Mouse (Mus musculus) midbrain, embryonic 14.5 days (tissue): ENCODE data around the gene Cdh23. TPM values are rescaled to one million over a fixed set of nuclear protein-coding genes. Genes with fewer than 3 reads are reported as not detected.

ENCODE experiments used
- ATAC-seq: fragments of 200-750 bp; cut with Nextera tagmentation; 2 replicates; pipeline ENCODE4 v1.8.0; 2017; ENCODE audit warnings: moderate number of reproducible peaks, moderate library complexity; ENCODE audit not compliant: low FRiP score, low TSS enrichment
- DNase-seq: peaks from one replicate; pipeline ENCODE4 v3.0.0-alpha.2; 2015
- H3K27ac ChIP-seq: fragments of 300-500 bp; sonication (generic); replicated peaks from 2 replicates; pipeline ENCODE4 v1.5.1; 2014; ENCODE audit warnings: mild to moderate bottlenecking, low read depth, low read length, moderate library complexity
- H3K27me3 ChIP-seq: fragments of 300-500 bp; sonication (generic); 2 replicates; pipeline ENCODE4 v1.6.1; 2014; ENCODE audit warnings: low read length, control low read depth, mixed read lengths; ENCODE audit not compliant: control insufficient read depth, insufficient read depth
- H3K36me3 ChIP-seq: fragments of 300-500 bp; sonication (generic); 2 replicates; pipeline ENCODE4 v1.6.1; 2014; ENCODE audit warnings: low read length, control low read depth; ENCODE audit not compliant: control insufficient read depth, insufficient read depth
- H3K4me1 ChIP-seq: fragments of 300-500 bp; sonication (generic); 2 replicates; pipeline ENCODE4 v1.6.1; 2014; ENCODE audit warnings: mild to moderate bottlenecking, antibody characterized with exemption, low read length, control low read depth; ENCODE audit not compliant: control insufficient read depth, insufficient read depth
- H3K4me2 ChIP-seq: fragments of 300-500 bp; sonication (generic); 2 replicates; pipeline ENCODE4 v1.6.1; 2014; ENCODE audit warnings: mild to moderate bottlenecking, low read length, moderate library complexity
- H3K4me3 ChIP-seq: fragments of 300-500 bp; sonication (generic); replicated peaks from 2 replicates; pipeline ENCODE4 v1.5.1; 2014; ENCODE audit warnings: low read depth, low read length
- H3K9ac ChIP-seq: fragments of 300-500 bp; sonication (generic); replicated peaks from 2 replicates; pipeline ENCODE4 v1.6.1; 2014; ENCODE audit warnings: mild to moderate bottlenecking, low read length, moderate library complexity
- H3K9me3 ChIP-seq: fragments of 300-500 bp; sonication (generic); 2 replicates; pipeline ENCODE4 v1.6.1; 2016; ENCODE audit warnings: low read length, control low read depth, mixed read lengths; ENCODE audit not compliant: control insufficient read depth
- WGBS: fragments of 180-500 bp; shearing (Covaris S2); extraction: QIAGEN DNeasy Blood & Tissue Kit; methylation state at CpG from one replicate; pipeline ENCODE4 v1.1.7; 2014; 5-methylcytosine and 5-hydroxymethylcytosine counted together
- polyA plus RNA-seq: library from polyadenylated mRNA; unstranded; fragments of >200 nt; fragmentation: Nextera tagmentation; extraction: Ambion mirVana; gene quantifications from 2 replicates; pipeline ENCODE4 v1.2.1, GENCODE M21; 2014

The Cdh23 gene
- polyA plus RNA-seq, 1 experiment from 2014 or later, result 5.0 TPM

- Histone ChIP-seq H3K27me3 (peaks cover 14% of the 10 kb centered on the region), H3K9ac (no peak overlapping the region), H3K4me2 (no peak overlapping the region), H3K9me3 (no peaks in the 10 kb centered on the region), H3K27ac (no peak overlapping the region), H3K4me3 (no peak overlapping the region), H3K4me1 (peaks cover 13% of the 10 kb centered on the region; the same call in 1 of the 2 replicates), H3K36me3 (no peaks in the 10 kb centered on the region)
- WGBS, result 42% methylated on average over 6 of the region's 6 CpGs
- DNase-seq (no peak), ATAC-seq (no peak)
Measured at GRCm38 (mm10) chr10:60349056-60349455, 347.2 kb downstream of the Cdh23 start.

- peaks cover 13% of the 10 kb centered on the region; the same call in 1 of the 2 replicates for H3K4me1 ChIP-seq
- H3K36me3 ChIP-seq, result no peaks in the 10 kb centered on the region
- no peak for DNase-seq
- no peak overlapping the region for H3K4me3 ChIP-seq
- no peak overlapping the region for H3K27ac ChIP-seq
- no peak for ATAC-seq
- no peaks in the 10 kb centered on the region for H3K9me3 ChIP-seq
- no peak overlapping the region for H3K4me2 ChIP-seq
- H3K9ac ChIP-seq, result no peak overlapping the region
- H3K27me3 ChIP-seq, result peaks cover 14% of the 10 kb centered on the region
- WGBS, result 36% methylated on average over 9 of the region's 9 CpGs
Measured at GRCm38 (mm10) chr10:60347768-60348610, 348.3 kb downstream of the Cdh23 start.

DNA sequence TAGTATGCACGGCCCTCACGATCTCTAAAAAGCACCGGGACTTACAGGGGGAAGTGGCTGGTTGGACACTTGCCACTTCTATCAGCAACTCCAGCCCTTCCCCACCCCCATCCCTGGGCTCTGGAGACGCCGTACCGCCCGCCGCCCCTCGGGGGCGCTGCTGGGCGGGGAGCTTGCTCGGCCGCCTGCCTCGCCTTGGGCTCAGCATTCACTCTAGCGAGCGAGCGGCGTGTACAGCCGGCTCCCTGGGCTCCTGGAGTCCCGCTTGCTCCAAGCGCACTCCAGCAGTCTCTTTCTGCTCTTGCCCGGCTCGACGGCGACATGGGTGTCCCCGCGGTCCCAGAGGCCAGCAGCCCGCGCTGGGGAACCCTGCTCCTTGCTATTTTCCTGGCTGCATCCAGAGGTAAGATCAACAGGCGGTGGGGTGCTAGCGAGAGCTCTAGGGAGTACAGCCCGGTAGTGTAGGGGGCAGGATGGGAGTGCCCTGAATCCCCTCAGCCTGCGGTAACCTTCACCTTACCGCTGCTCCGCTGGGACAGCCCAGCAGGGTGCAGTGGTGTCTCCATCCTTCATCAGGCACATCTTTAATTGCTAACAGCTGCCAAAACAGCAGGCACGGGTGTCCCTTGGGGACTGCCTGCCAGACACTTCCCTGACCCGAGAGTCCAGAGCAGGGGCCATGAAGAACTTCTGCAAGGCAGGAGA is 349.4 kb downstream of the Cdh23 start, which contains the start of gene Vsir:
TSS of gene Vsir (plus strand) at position 151 of the 705 bp plus-strand sequence.
- H3K4me1 ChIP-seq, result peaks cover 11% of the 10 kb centered on the region; the same call in 1 of the 2 replicates
- H3K36me3 ChIP-seq, result no peaks in the 10 kb centered on the region
- no peak within 1 kb of the TSS for H3K9ac ChIP-seq
- no peaks in the 10 kb centered on the region for H3K9me3 ChIP-seq
- peak within 1 kb of the TSS; percentile 18 for H3K4me3 ChIP-seq
- peak; percentile 76 for DNase-seq
- WGBS, result under 1% methylated on average over 37 of the region's 37 CpGs
- peaks cover 14% of the 10 kb centered on the region for H3K27me3 ChIP-seq
- ATAC-seq, result no peak
- H3K27ac ChIP-seq, result no peak within 1 kb of the TSS
- H3K4me2 ChIP-seq, result peak within 1 kb of the TSS; percentile 38

GRCm38 (mm10) chr10:60346056-60346455 is 350.2 kb downstream of the Cdh23 start:
- H3K4me2 ChIP-seq, result no peak overlapping the region
- H3K4me1 ChIP-seq, result peaks cover 10% of the 10 kb centered on the region; the same call in 1 of the 2 replicates
- H3K27ac ChIP-seq, result no peak overlapping the region
- no peak overlapping the region for H3K9ac ChIP-seq
- peaks cover 14% of the 10 kb centered on the region for H3K27me3 ChIP-seq
- no peaks in the 10 kb centered on the region for H3K9me3 ChIP-seq
- H3K36me3 ChIP-seq, result no peaks in the 10 kb centered on the region
- ATAC-seq (no peak), DNase-seq (no peak)
- 89% methylated on average over 4 of the region's 4 CpGs for WGBS
- H3K4me3 ChIP-seq, result no peak overlapping the region

DNA sequence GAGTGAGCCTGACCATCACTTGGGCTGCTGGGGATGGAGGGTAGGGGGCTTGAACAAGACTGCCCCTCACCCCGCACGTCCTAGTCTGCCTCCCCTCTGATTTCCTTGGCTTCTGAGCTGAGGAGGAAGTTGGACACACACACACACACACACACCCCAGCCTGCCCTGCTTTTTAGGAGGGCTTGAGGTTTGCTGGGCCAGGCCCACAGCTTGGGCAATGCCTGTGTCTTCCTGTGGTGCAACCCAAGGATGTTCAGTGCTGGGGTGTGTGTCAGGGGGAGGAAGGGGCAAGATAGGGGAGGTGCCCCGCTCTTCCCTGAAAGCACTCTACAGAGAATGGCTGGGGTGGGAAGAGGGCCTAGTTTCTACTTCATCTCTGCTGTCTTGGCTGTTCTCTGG is 352.2 kb downstream of the Cdh23 start:
- 91% methylated on average over 3 of the region's 3 CpGs for WGBS
- Histone ChIP-seq H3K4me3 (no peak overlapping the region), H3K27me3 (peaks cover 14% of the 10 kb centered on the region), H3K9ac (no peak overlapping the region), H3K4me1 (peaks cover 10% of the 10 kb centered on the region; the same call in 1 of the 2 replicates), H3K27ac (no peak overlapping the region), H3K9me3 (no peaks in the 10 kb centered on the region), H3K4me2 (no peak overlapping the region), H3K36me3 (no peaks in the 10 kb centered on the region)
- DNase-seq, result no peak
- no peak for ATAC-seq

DNA sequence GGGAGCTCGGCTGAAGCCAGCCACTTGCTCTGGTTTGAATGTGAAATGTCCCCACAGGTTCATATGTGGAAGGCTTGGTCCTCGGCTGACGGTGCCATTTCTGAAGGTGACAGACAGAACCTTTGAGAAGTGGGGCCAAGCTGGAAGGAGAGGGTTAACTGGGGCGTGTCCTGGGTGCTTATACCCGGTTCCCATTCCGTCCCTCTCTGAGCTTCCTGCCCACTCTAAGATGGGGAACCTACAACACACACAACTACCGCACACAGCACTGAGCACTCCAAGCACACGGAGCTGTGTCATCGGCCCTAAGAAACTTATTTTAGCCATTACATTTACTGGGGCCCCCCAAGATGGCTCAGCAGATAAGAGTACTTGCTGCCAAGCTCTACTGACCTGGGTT is 354.8 kb downstream of the Cdh23 start:
- peaks cover 2% of the 10 kb centered on the region; the same call in 1 of the 2 replicates for H3K4me1 ChIP-seq
- no peaks in the 10 kb centered on the region for H3K36me3 ChIP-seq
- 81% methylated on average over 9 of the region's 9 CpGs for WGBS
- ATAC-seq (no peak), DNase-seq (no peak)
- H3K27me3 ChIP-seq, result peaks cover under 1% of the 10 kb centered on the region; the same call in 1 of the 2 replicates
- no peaks in the 10 kb centered on the region for H3K9me3 ChIP-seq
- no peak overlapping the region for H3K4me2 ChIP-seq
- no peak overlapping the region for H3K27ac ChIP-seq
- no peak overlapping the region for H3K9ac ChIP-seq
- no peak overlapping the region for H3K4me3 ChIP-seq

DNA sequence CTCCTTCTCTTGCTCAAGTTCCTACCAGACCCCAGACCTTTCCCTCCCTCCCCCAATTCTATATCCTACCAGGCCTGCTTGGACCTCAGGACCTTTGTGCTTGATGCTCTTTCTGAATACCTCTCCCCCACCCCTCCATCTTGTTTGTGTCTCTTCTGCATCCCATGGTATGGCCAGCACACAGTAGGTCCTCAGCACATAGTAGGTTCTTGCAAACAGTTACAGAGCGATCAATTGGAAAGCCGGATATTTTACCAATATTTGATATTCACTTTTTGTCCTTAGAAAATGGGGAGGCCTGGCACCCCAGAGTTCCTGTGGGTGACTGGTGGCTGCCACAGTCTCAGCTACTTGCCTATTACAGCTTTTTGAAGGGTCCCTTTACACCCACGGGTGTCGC is 361.3 kb downstream of the Cdh23 start:
- DNase-seq, result no peak
- Histone ChIP-seq H3K36me3 (no peaks in the 10 kb centered on the region), H3K27me3 (no peaks in the 10 kb centered on the region), H3K4me1 (no peaks in the 10 kb centered on the region), H3K4me3 (no peak overlapping the region), H3K9me3 (no peaks in the 10 kb centered on the region), H3K27ac (no peak overlapping the region), H3K9ac (no peak overlapping the region), H3K4me2 (no peak overlapping the region)
- ATAC-seq, result no peak
- 93% methylated on average over 4 of the region's 4 CpGs for WGBS

GRCm38 (mm10) chr10:60334583-60334982 is 361.7 kb downstream of the Cdh23 start:
- H3K4me3 ChIP-seq, result no peak overlapping the region
- H3K9ac ChIP-seq, result no peak overlapping the region
- no peak overlapping the region for H3K4me2 ChIP-seq
- H3K27me3 ChIP-seq, result no peaks in the 10 kb centered on the region
- DNase-seq (no peak), ATAC-seq (no peak)
- WGBS, result 88% methylated on average over 7 of the region's 7 CpGs
- H3K4me1 ChIP-seq, result no peaks in the 10 kb centered on the region
- H3K36me3 ChIP-seq, result no peaks in the 10 kb centered on the region
- no peaks in the 10 kb centered on the region for H3K9me3 ChIP-seq
- H3K27ac ChIP-seq, result no peak overlapping the region
